Mouse (Mus musculus): ENCODE data around the gene Rrm2.

- TF ChIP-seq CTCF (conservative IDR thresholded peaks at IDR 0.05; ENCODE audit: low read length) (no peak), POU5F1 (IDR thresholded peaks at IDR 0.05; ENCODE audit: borderline replicate concordance, low read length) (no peak), NANOG (IDR thresholded peaks at IDR 0.05; ENCODE audit: borderline replicate concordance, low read length) (no peak)
Observed at GRCm38 (mm10) chr12:24762253-24762652, 54.2 kb downstream of the Rrm2 start.
